Mouse (Mus musculus) limb, embryonic 15.5 days (tissue): ENCODE measurements around the gene Igsf23. TPM values are rescaled to one million over a fixed set of nuclear protein-coding genes. Genes with fewer than 3 reads are reported as not detected.
A peak's percentile ranks its signal among the peaks of the same experiment; 100 is the strongest.
"Not testable (repeated sequence)": the region's sequence is repeated elsewhere in the genome, so short reads cannot be mapped to it uniquely, and the experiment has no call there.

Experiments used
- ATAC-seq: fragments of 200-750 bp; cut with Nextera tagmentation; 2 replicates; pipeline ENCODE4 v1.8.0; 2017; ENCODE audit warnings: low read depth, moderate TSS enrichment; ENCODE audit not compliant: insufficient number of reproducible peaks, low FRiP score, low TSS enrichment
- H3K27ac ChIP-seq: fragments of 300-500 bp; sonication (generic); 2 replicates; pipeline ENCODE4 v1.5.1; 2015; ENCODE audit warnings: moderate library complexity, mild to moderate bottlenecking, inconsistent platforms
- H3K27me3 ChIP-seq: fragments of 300-500 bp; sonication (generic); 2 replicates; pipeline ENCODE4 v1.6.1; 2015; ENCODE audit warnings: inconsistent platforms
- H3K36me3 ChIP-seq: fragments of 300-500 bp; sonication (generic); 2 replicates; pipeline ENCODE4 v1.6.1; 2015; ENCODE audit warnings: inconsistent platforms
- H3K4me1 ChIP-seq: fragments of 300-500 bp; sonication (generic); 2 replicates; pipeline ENCODE4 v1.6.1; 2015; ENCODE audit warnings: inconsistent platforms
- H3K4me2 ChIP-seq: fragments of 300-500 bp; sonication (generic); 2 replicates; pipeline ENCODE4 v1.6.1; 2015; ENCODE audit warnings: mild to moderate bottlenecking, inconsistent platforms
- H3K4me3 ChIP-seq: fragments of 300-500 bp; sonication (generic); 2 replicates; pipeline ENCODE4 v1.5.1; 2015; ENCODE audit warnings: mild to moderate bottlenecking, inconsistent platforms
- H3K9ac ChIP-seq: fragments of 300-500 bp; sonication (generic); 2 replicates; pipeline ENCODE4 v1.6.1; 2015; ENCODE audit warnings: inconsistent platforms
- H3K9me3 ChIP-seq: fragments of 300-500 bp; sonication (generic); 2 replicates; pipeline ENCODE4 v1.6.1; 2016; ENCODE audit warnings: inconsistent platforms
- WGBS: fragments of 180-500 bp; shearing (Covaris S2); methylation state at CpG from one replicate; pipeline ENCODE4 v1.1.7; 2015; 5-methylcytosine and 5-hydroxymethylcytosine counted together
- polyA plus RNA-seq: library from polyadenylated mRNA; unstranded; fragments of >200 nt; fragmentation: Nextera tagmentation; extraction: Ambion mirVana; gene quantifications from 2 replicates; pipeline ENCODE4 v1.2.1, GENCODE M21; 2015

Gene Igsf23
- polyA plus RNA-seq, 1 experiment from 2014 or later: not detected

DNA sequence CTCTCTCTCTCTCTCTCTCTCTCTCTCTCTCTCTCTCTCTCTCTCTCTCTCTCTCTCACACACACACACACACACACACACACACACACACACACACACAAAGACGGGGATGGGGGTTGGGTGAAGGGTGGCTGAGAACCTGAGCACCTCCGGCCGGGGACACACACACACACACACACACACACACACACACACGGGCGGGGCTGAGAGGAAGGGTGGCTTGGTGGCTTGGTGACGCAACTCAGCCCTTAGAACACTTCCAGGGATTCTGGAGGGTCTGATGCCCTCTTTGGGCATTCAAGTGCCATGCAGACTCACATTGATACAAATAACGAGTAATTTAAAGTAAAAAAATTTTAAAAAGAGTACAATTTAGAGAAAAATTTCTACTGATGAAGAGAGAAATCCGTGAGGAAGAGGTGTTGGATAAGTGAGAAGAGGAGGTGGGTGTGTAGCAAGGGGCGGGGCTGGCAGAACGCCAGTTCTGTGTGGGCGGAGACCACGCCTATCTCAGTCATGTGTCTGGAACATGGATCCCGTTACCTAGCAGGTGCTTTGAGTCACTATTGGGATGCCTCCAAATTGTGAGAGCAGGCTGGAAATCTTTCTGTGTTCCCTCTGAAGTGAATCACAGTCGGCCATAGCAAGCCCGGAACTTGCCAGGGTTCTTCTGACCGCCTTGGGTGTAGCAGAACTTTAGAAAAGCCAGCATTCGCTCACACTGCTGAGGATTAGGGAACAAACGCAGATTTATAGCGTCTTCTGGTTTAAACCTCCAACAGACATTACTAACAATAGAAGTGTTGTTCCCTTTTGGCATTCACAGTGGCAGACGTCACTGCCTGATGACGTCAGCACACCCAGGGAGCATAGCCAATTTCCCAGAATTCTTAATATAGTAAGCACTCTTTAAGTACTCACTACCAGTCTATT, 17.4 kb downstream of the Igsf23 start:
- Histone ChIP-seq H3K4me2 (peak overlapping the region; percentile 36), H3K27ac (peak overlapping the region; percentile 80), H3K4me3 (peak overlapping the region; percentile 8; the same call in 1 of the 2 replicates), H3K9me3 (no peaks in the 10 kb centered on the region), H3K4me1 (peaks cover 12% of the 10 kb centered on the region; the same call in 1 of the 2 replicates), H3K27me3 (peaks cover 9% of the 10 kb centered on the region; the same call in 1 of the 2 replicates), H3K36me3 (no peaks in the 10 kb centered on the region), H3K9ac (no peak overlapping the region)
- 13% methylated on average over 20 of the region's 21 CpGs for WGBS
- peak; percentile 77 for ATAC-seq

DNA sequence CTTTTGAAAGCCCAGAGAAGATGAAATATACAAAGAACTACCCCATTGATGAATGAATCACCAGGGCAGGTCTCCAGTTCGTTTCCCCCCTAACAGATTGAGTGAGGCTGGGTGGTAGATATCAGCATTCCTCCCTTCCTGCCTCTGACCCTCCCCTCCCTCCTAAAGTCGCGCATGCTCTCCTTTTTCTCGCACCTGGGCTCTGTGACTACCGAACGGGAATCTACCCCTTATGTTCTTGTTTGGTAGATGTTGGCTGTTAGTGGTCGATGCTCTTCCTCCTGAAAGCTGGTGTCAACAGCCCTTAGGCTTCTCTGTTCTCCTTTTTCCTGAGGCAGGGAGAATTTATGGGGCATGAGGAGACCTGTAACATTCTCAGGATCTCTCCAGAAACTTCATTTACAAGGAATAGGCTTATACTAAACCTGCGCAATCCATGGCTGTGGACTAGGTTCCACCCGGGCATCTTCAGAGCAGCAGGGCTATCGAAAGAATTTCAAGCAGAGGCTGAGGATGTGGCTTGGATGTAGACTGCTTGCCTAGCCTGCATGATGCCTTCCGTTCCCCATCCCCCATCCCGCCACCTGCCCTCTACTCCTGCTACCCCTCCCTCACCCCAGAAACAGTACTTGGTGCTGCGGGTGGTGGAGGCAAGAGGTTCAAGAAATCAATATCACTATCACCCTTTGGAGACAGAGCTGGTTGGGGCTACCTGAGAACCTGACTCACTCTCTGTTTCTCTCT, 18.3 kb downstream of the Igsf23 start:
- ATAC-seq: no peak
- no peak overlapping the region; the same call in 1 of the 2 replicates for H3K4me2 ChIP-seq

DNA sequence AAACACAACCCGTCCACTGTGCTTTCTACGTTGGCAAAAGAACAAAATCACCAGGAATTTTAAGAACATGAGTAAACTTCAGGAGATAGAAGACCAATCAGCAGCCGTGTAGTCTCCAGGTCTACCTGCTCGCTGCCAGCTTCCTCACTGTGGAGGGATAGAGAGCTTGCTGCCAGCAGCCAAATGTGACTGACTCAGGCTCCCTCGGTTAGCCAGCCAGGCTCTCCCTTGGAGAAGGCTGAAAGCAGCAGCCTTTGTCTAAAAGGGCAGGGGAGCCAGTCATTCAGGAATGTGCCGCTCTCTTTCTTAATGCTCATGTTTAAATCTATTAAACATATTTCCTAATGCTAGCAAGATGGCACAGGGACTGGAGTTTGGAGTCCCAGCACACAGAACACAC, 20.1 kb downstream of the Igsf23 start:
- H3K27ac ChIP-seq, H3K9ac ChIP-seq, H3K36me3 ChIP-seq, H3K9me3 ChIP-seq, H3K4me3 ChIP-seq, H3K27me3 ChIP-seq, H3K4me2 ChIP-seq, ATAC-seq: not testable (repeated sequence)
- peaks cover 12% of the 10 kb centered on the region; the same call in 1 of the 2 replicates for H3K4me1 ChIP-seq
- 73% methylated on average over 6 of the region's 6 CpGs for WGBS

More for the DNA sequence above, 18.3 kb downstream of the Igsf23 start:
- Histone ChIP-seq H3K4me3 (no peak overlapping the region), H3K27ac (no peak overlapping the region), H3K4me1 (peaks cover 12% of the 10 kb centered on the region; the same call in 1 of the 2 replicates), H3K9ac (no peak overlapping the region), H3K9me3 (no peaks in the 10 kb centered on the region), H3K27me3 (peaks cover 9% of the 10 kb centered on the region; the same call in 1 of the 2 replicates), H3K36me3 (no peaks in the 10 kb centered on the region)
- WGBS: 15% methylated on average over 13 of the region's 13 CpGs

DNA sequence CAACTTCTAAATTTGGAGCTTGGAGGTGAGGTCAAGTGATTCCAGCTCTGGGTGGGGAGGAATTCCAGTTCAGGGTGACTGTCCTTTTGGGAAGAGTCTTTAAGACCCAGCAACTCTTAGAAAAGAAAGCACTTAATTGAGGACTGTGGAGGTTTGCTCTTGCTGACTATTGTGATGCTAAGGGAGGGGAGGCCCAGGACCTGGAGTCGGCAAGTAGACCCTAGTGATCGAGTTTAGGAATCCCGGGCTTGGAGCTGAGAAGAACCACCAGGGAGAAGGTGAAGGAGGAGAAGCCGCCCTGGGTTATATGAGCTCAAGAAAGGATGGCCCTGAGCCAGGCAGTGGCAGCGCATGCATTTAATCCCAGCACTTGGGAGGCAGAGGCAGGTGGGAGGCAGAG, 22.1 kb downstream of the Igsf23 start:
- H3K27ac ChIP-seq: no peak overlapping the region
- 69% methylated on average over 5 of the region's 5 CpGs for WGBS
- peaks cover 9% of the 10 kb centered on the region; the same call in 1 of the 2 replicates for H3K27me3 ChIP-seq
- H3K4me3 ChIP-seq: no peak overlapping the region
- no peaks in the 10 kb centered on the region for H3K9me3 ChIP-seq
- peaks cover 11% of the 10 kb centered on the region; the same call in 1 of the 2 replicates for H3K4me1 ChIP-seq
- H3K36me3 ChIP-seq: no peaks in the 10 kb centered on the region
- ATAC-seq: no peak
- no peak overlapping the region for H3K4me2 ChIP-seq
- no peak overlapping the region for H3K9ac ChIP-seq

DNA sequence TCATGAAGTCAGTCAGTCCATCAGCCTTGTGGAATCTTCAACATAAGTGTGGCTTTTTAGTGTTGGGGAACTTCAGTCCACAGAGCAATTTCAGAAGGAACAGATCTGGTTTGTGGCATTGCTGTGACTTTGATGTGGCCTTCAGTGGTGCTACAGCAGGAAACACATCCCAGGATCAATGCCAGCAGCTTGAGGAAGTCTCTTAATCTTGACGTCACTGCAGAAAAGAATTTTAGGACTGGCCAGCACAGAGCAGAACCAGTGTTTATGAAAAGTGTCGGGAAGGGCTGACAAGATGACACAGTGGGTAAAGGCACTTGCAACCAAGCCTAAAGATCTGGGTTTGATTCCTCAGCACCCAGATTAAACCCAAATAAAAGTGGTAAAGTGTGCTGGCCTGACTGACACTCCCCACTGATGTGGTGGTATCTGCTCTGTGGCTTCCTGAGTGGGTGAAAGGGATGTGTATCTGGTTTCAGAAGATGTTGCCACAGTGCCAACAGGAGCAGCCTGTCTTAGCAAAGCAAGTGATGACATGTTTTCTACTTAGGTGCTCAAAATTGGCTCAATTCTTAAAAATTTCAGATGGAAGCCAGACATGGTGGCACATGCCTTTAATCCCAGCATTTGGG, 23.6 kb downstream of the Igsf23 start:
- H3K9ac ChIP-seq: no peak overlapping the region
- no peaks in the 10 kb centered on the region for H3K9me3 ChIP-seq
- 58% methylated on average over 2 of the region's 2 CpGs for WGBS
- H3K27me3 ChIP-seq: peaks cover 6% of the 10 kb centered on the region; the same call in 1 of the 2 replicates
- no peak overlapping the region for H3K27ac ChIP-seq
- no peak overlapping the region for H3K4me3 ChIP-seq
- H3K4me2 ChIP-seq: no peak overlapping the region
- no peak for ATAC-seq
- no peaks in the 10 kb centered on the region for H3K4me1 ChIP-seq
- no peaks in the 10 kb centered on the region for H3K36me3 ChIP-seq

DNA sequence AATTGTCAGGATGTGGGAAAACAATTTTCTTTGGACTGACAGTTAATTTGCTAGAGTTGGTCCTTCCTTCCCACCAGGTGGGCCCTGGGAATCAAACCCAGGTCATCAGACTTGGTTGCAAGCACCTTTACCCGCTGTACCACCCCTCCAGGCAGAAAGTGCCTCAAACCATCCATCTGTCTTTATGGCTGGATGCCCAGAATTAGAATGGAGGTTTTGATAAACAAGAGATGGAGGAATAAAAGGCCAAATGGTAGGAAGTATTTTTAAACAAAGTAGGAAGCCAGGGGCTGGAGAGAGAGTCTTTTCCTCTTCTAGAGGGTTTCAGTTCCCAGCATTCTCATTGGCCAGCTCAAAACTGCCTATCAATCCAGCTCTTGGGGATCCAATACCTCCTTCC, 25.2 kb downstream of the Igsf23 start:
- Histone ChIP-seq H3K4me1 (no peaks in the 10 kb centered on the region), H3K9ac (no peak overlapping the region), H3K27me3 (no peaks in the 10 kb centered on the region), H3K9me3 (no peaks in the 10 kb centered on the region), H3K36me3 (no peaks in the 10 kb centered on the region), H3K27ac (no peak overlapping the region), H3K4me3 (no peak overlapping the region), H3K4me2 (no peak overlapping the region)
- no peak for ATAC-seq
- WGBS: 74% methylated on average over 1 of the region's 1 CpGs

DNA sequence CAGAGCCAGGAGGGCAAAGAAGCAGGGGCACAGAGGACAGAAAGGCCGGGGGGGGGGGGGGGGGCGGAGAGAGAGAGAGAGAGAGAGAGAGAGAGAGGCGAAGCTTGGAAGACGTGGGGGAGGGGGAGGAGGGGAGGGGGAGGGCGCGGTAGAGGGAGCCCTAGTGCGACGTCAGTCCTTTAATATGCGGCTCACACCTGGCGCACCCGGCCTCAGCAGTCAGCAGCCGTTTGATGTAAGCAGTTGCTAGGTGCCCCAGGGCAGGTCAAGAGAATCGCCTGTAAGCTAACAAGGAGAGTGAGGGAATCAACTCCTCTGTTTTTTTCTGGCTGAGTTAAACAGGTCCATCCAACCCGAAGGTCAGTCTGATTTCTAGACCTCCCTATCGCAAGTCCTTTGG, 26.8 kb downstream of the Igsf23 start:
- no peak overlapping the region for H3K27ac ChIP-seq
- no peak overlapping the region for H3K4me3 ChIP-seq
- no peaks in the 10 kb centered on the region for H3K9me3 ChIP-seq
- 4% methylated on average over 10 of the region's 15 CpGs for whole genome bisulfite sequencing
- H3K4me1 ChIP-seq: peaks cover 6% of the 10 kb centered on the region; the same call in 1 of the 2 replicates
- no peak for ATAC-seq
- no peak overlapping the region for H3K4me2 ChIP-seq
- no peaks in the 10 kb centered on the region for H3K27me3 ChIP-seq
- H3K36me3 ChIP-seq: no peaks in the 10 kb centered on the region
- H3K9ac ChIP-seq: no peak overlapping the region

DNA sequence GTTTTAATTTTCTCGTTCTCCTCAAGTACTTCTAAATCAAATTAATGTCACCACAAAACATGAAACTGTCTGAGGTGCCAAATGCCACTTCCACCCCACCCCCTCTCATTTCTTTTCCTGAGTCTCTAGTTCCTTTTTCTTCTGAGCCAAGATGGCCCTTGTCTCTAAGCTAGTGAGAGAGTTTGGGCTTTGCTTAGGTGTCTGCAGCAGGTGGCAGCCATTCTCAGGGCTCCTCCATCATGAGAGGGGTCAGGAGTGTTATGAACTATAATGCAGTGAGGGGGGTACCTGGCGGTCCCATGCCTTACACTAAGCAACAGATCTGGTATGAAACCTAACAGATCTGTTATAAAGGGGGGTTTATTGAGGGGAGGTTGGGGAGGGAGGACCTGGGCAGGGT, 27.2 kb downstream of the Igsf23 start:
- 18% methylated on average over 2 of the region's 2 CpGs for WGBS
- ATAC-seq: no peak

DNA sequence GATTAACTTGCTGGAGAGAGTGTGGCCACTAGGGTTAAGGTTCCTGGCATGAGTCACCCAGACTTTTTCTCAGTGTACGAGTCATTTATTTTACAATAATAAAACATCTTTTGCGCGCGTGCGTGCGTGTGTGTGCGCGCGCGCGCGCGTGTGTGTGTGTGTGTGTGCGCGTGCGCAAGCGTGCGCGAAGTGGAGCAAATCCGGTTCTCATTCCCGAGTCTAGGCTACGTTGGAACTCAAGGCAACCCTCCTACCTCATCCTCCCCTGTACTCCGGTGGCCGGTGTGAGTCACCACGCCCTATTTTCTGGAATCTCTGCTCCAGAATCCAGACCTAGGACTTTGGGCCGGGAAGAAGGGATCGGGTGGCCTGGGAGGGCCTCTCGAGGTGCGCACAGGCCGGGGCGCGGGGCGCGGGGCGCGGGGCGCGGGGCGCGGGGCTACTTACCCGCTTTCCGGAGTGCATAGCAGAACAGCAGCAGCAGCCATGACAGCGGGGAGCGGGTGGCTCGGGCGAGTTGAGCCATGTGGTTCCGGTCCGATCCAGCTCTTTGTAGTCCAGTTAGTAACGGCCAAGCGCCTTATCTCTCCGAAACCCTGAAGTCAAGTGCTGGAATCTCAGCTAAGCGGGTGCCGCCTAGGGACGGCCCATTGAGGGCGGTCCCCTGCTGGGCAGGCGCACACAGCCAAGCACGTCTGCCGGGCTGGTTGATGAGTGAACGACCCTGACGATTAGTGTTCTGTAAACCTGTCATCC, 29.9 kb downstream of the Igsf23 start, which contains the start of gene Pvr:
TSS of gene Pvr (minus strand) at position 655 of the 756 bp plus-strand sequence.
- H3K9ac ChIP-seq: peak within 1 kb of the TSS; percentile 74
- peak within 1 kb of the TSS; percentile 86 for H3K27ac ChIP-seq
- H3K4me1 ChIP-seq: peaks cover 9% of the 10 kb centered on the region; the same call in 1 of the 2 replicates
- H3K36me3 ChIP-seq: peaks cover 21% of the 10 kb centered on the region
- peak; percentile 79 for ATAC-seq
- H3K27me3 ChIP-seq: no peaks in the 10 kb centered on the region
- H3K4me2 ChIP-seq: peak within 1 kb of the TSS; percentile 66
- no peaks in the 10 kb centered on the region for H3K9me3 ChIP-seq
- WGBS: under 1% methylated on average over 59 of the region's 60 CpGs
- H3K4me3 ChIP-seq: peak within 1 kb of the TSS; percentile 68

More for the DNA sequence above, 27.2 kb downstream of the Igsf23 start:
- peaks cover 3% of the 10 kb centered on the region for H3K36me3 ChIP-seq
- no peak overlapping the region for H3K4me3 ChIP-seq
- H3K4me1 ChIP-seq: peaks cover 8% of the 10 kb centered on the region; the same call in 1 of the 2 replicates
- no peaks in the 10 kb centered on the region for H3K9me3 ChIP-seq
- no peak overlapping the region for H3K9ac ChIP-seq
- H3K27ac ChIP-seq: no peak overlapping the region
- no peak overlapping the region for H3K4me2 ChIP-seq
- H3K27me3 ChIP-seq: no peaks in the 10 kb centered on the region

DNA sequence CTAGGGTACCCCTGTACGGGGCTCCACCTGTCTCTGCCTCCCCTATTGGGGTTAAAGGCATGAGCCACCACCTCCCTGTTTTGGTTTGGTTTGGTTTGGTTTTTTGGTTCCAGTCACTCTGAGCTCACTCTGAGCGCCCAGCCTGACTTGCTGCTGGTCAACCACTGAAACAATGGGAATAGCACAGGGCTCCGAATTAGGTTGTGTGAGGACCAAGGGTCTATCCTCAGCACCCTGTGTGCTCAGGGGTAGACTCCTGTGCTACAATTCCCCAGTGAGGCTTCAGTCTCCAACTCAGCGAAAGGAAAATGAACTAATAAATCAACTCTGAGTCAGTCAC, 30.4 kb downstream of the Igsf23 start:
- H3K4me3 ChIP-seq: peak overlapping the region; percentile 68
- H3K36me3 ChIP-seq: peaks cover 22% of the 10 kb centered on the region
- H3K9me3 ChIP-seq: no peaks in the 10 kb centered on the region
- peak overlapping the region; percentile 66 for H3K4me2 ChIP-seq
- H3K9ac ChIP-seq: 0 out of 2 replicates have a peak overlapping the region, but pooled peaks have one; percentile 74
- no peaks in the 10 kb centered on the region for H3K27me3 ChIP-seq
- peaks cover 9% of the 10 kb centered on the region; the same call in 1 of the 2 replicates for H3K4me1 ChIP-seq
- no peak for ATAC-seq
- 25% methylated on average over 4 of the region's 4 CpGs for WGBS
- H3K27ac ChIP-seq: peak overlapping the region; percentile 86; the same call in 1 of the 2 replicates

DNA sequence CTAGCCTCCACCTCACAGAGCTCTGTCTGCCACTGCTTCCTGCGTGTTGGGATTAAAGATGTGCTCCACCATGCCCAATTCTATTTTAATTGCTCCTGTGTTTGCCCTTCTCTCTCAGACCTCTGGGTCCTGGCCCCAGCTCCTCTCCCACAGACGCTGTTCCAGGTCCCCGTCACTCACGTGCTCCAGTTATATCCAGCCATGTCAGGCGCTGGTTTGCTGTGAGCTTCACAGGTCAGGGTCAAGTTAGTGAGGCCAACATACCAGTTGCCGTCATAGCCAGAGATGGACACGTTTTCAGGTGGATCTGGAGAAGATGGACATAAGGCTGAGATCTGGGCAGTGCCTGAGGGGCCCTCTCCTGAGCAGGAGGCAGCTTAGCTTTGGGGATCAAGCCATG, 36.0 kb downstream of the Igsf23 start:
- H3K27ac ChIP-seq: no peak overlapping the region
- no peak overlapping the region for H3K4me3 ChIP-seq
- no peaks in the 10 kb centered on the region for H3K9me3 ChIP-seq
- H3K4me2 ChIP-seq: no peak overlapping the region
- peaks cover 46% of the 10 kb centered on the region for H3K36me3 ChIP-seq
- 90% methylated on average over 7 of the region's 7 CpGs for WGBS
- H3K4me1 ChIP-seq: 0 out of 2 replicates have a peak, but pooled peaks cover 2% of the 10 kb centered on the region
- H3K9ac ChIP-seq: no peak overlapping the region
- no peak for ATAC-seq
- H3K27me3 ChIP-seq: no peaks in the 10 kb centered on the region
